ENCODE assay signal across 8 mouse cellular contexts in genomic region chr12:91587491-91588033, GRCm38 (mm10). TPM values are rescaled to one million over a fixed set of nuclear protein-coding genes. Genes with fewer than 3 reads are reported as not detected.
DNase-seq lines count a peak whose midpoint lies in the region; ATAC-seq and TF ChIP-seq lines count a peak whose summit lies in the region.

No protein-coding gene starts in this region.

- peaks cover 23% of the 10 kb centered on the region for H3K36me3 ChIP-seq in heart, embryonic 10.5 days
- H3K36me3 ChIP-seq in C2C12 (ENCODE audit: control insufficient read depth, insufficient read depth), result peaks cover 25% of the 10 kb centered on the region
- peaks cover 18% of the 10 kb centered on the region for H3K36me3 ChIP-seq in forebrain, embryonic 12.5 days (replicated peaks)
- H3K36me3 ChIP-seq in liver, embryonic 15.5 days (replicated peaks), result peaks cover 32% of the 10 kb centered on the region

- peaks cover 35% of the 10 kb centered on the region for H3K79me3 ChIP-seq in C2C12 (ENCODE audit: low read depth)

- H3K27ac ChIP-seq in heart, embryonic 10.5 days, result peak overlapping the region; percentile 100
- H3K27ac ChIP-seq in forebrain, embryonic 12.5 days, result peak overlapping the region; percentile 100
- H3K27ac ChIP-seq in liver, embryonic 15.5 days (replicated peaks), result peak overlapping the region; percentile 99

- no peak for ATAC-seq in forebrain, embryonic 12.5 days (ENCODE audit: low FRiP score)
- no peak for ATAC-seq in liver, embryonic 15.5 days (ENCODE audit: insufficient read depth)
- no peak for ATAC-seq in activated CD4-positive, CD25-positive, alpha-beta regulatory T cell, adult 4 months

- peaks cover 29% of the 10 kb centered on the region; the same call in 1 of the 2 replicates for H3K4me1 ChIP-seq in heart, embryonic 10.5 days
- H3K4me1 ChIP-seq in forebrain, embryonic 12.5 days, result peaks cover 35% of the 10 kb centered on the region
- H3K4me1 ChIP-seq in liver, embryonic 15.5 days (replicated peaks), result peaks cover 33% of the 10 kb centered on the region

- H3K9ac ChIP-seq in forebrain, embryonic 12.5 days, result peak overlapping the region; percentile 100
- peak overlapping the region; percentile 99 for H3K9ac ChIP-seq in liver, embryonic 15.5 days

- H3K79me2 ChIP-seq in C2C12 (ENCODE audit: control insufficient read depth, insufficient read depth), result peaks cover 68% of the 10 kb centered on the region

- no peak for TF ChIP-seq CTCF in C2C12 (IDR thresholded peaks at IDR 0.05; ENCODE audit: control insufficient read depth, insufficient read depth, insufficient read length)

- WGBS in heart, embryonic 10.5 days, result 40% methylated on average over 5 of the region's 5 CpGs
- 4% methylated on average over 5 of the region's 5 CpGs for WGBS in forebrain, embryonic 12.5 days
- 9% methylated on average over 5 of the region's 5 CpGs for WGBS in liver, embryonic 15.5 days (ENCODE audit: insufficient replicate concordance)

- no peaks in the 10 kb centered on the region for H3K27me3 ChIP-seq in heart, embryonic 10.5 days (ENCODE audit: insufficient read depth, poor library complexity, severe bottlenecking)
- no peaks in the 10 kb centered on the region for H3K27me3 ChIP-seq in C2C12 (ENCODE audit: control insufficient read depth, insufficient read depth, insufficient read length)
- no peaks in the 10 kb centered on the region for H3K27me3 ChIP-seq in forebrain, embryonic 12.5 days
- no peaks in the 10 kb centered on the region for H3K27me3 ChIP-seq in liver, embryonic 15.5 days

- H3K4me3 ChIP-seq in heart, embryonic 10.5 days, result peak overlapping the region; percentile 91
- peak overlapping the region; percentile 55 for H3K4me3 ChIP-seq in C2C12 (ENCODE audit: insufficient read depth, poor library complexity, severe bottlenecking)
- peak overlapping the region; percentile 95 for H3K4me3 ChIP-seq in forebrain, embryonic 12.5 days (replicated peaks)
- H3K4me3 ChIP-seq in liver, embryonic 15.5 days (replicated peaks), result peak overlapping the region; percentile 91

- DNase-seq in heart, embryonic 10.5 days (ENCODE audit: low spot score), result peak; percentile 17
- no peak for DNase-seq in heart, postnatal 4 days
- no peak for DNase-seq in adrenal gland, adult 18-20 months (ENCODE audit: low spot score in 2 of 2)
- DNase-seq in gastrocnemius, postnatal 36 days, result no peak

- no peaks in the 10 kb centered on the region for H3K9me3 ChIP-seq in heart, embryonic 10.5 days
- H3K9me3 ChIP-seq in forebrain, embryonic 12.5 days, result no peaks in the 10 kb centered on the region
- H3K9me3 ChIP-seq in liver, embryonic 15.5 days (replicated peaks), result no peaks in the 10 kb centered on the region

- H3K4me2 ChIP-seq in forebrain, embryonic 12.5 days, result peak overlapping the region; percentile 61
- peak overlapping the region; percentile 78 for H3K4me2 ChIP-seq in liver, embryonic 15.5 days

- H3ac ChIP-seq in C2C12 (ENCODE audit: control insufficient read depth, insufficient read length, low read depth), result peak overlapping the region; percentile 40

- intact Hi-C loops in gastrocnemius, postnatal 36 days (cut with DNase I), result no loop called here

TF ChIP-seq in C2C12, 6 proteins besides CTCF, POLR2A, EP300 and RAD21:
- TF ChIP-seq FOSL1 (IDR thresholded peaks at IDR 0.05; ENCODE audit: insufficient read depth, low read length, poor library complexity, severe bottlenecking) (no peak), USF1 (IDR thresholded peaks at IDR 0.05; ENCODE audit: low read depth) (no peak), MYOD1 (IDR thresholded peaks at IDR 0.05; ENCODE audit: control insufficient read depth, insufficient read length, low read depth) (no peak), CEBPB (IDR thresholded peaks at IDR 0.05; ENCODE audit: low read depth) (no peak), MAX (IDR thresholded peaks at IDR 0.05) (no peak), MYOG (IDR thresholded peaks at IDR 0.05; ENCODE audit: control insufficient read depth, extremely low read depth, insufficient read length) (no peak)

RNA-seq across cellular contexts. Expression of gene Gtf2a1, which starts 2.7 kb away (rescaled TPM):
- 32.0 and 42.3 TPM in 2 replicates for polyA plus RNA-seq in heart, embryonic 10.5 days (2016; fragmentation: Nextera tagmentation; extraction: Ambion mirVana)
- total RNA-seq in heart, postnatal 4 days (2021), result 10 to 100 TPM; 32.6 to 33.3 TPM
- polyA plus RNA-seq in C2C12 (2012; fragmentation: generic; extraction: Trizol), result 5.1 TPM
- 63.6 and 69.4 TPM in 2 replicates for polyA plus RNA-seq in forebrain, embryonic 12.5 days (2016; fragmentation: Nextera tagmentation; extraction: Ambion mirVana)
- polyA plus RNA-seq in liver, embryonic 15.5 days (2015; fragmentation: Nextera tagmentation; extraction: Ambion mirVana), result 15.3 and 16.1 TPM in 2 replicates
- 10 to 100 TPM; 31.3 to 33.6 TPM for total RNA-seq in adrenal gland, adult 18-20 months (2021)
- 10 to 100 TPM; 61.4 to 66.8 TPM for polyA plus RNA-seq in activated CD4-positive, CD25-positive, alpha-beta regulatory T cell, adult 4 months (2017; shearing (Covaris generic))
- 10 to 100 TPM; 18.5 to 20.9 TPM for total RNA-seq in gastrocnemius, postnatal 36 days (2021)
